Mouse (Mus musculus): ENCODE results near the gene Def6. TPM values are rescaled to one million over a fixed set of nuclear protein-coding genes. Genes with fewer than 3 reads are reported as not detected.

The Def6 gene
- total and polyA plus RNA-seq, 3 experiments = 121 to 154 TPM; not detected in 1

- H3K4me1 ChIP-seq (ENCODE audit: control insufficient read depth in 1 of 2, insufficient read depth in 2 of 2, low read length in 2 of 2) = peaks cover 3 to 17% of the 10 kb centered on the region in 2 experiments; a peak in 3 of 4 replicates
Measured at GRCm38 (mm10) chr17:28253216-28253615, 45.6 kb downstream of the Def6 start.

GRCm38 (mm10) chr17:28254804-28255203, 47.2 kb downstream of the Def6 start:
- H3K27me3 ChIP-seq (ENCODE audit: control insufficient read depth in 1 of 2, insufficient read depth in 2 of 2, low read length in 2 of 2) = no peaks in the 10 kb centered on the region
- no peak overlapping the region for H3K9ac ChIP-seq (ENCODE audit: control insufficient read depth, low read depth, low read length, poor library complexity, severe bottlenecking)
- peaks cover 3 to 17% of the 10 kb centered on the region in 2 experiments; a peak in 3 of 4 replicates for H3K4me1 ChIP-seq (ENCODE audit: control insufficient read depth in 1 of 2, insufficient read depth in 2 of 2, low read length in 2 of 2)
- H3K36me3 ChIP-seq (ENCODE audit: control insufficient read depth in 1 of 2, insufficient read depth in 2 of 2, low read length in 2 of 2) = peaks cover 0 to 12% of the 10 kb centered on the region in 2 experiments; a peak in 3 of 4 replicates
- H3K9me3 ChIP-seq (replicated peaks; ENCODE audit: insufficient read depth, low read length) = no peaks in the 10 kb centered on the region
- no peak overlapping the region for H3K4me3 ChIP-seq (ENCODE audit: control insufficient read depth in 1 of 2, insufficient read depth in 1 of 2, low read depth in 2 of 2, low read length in 2 of 2)
- no peak overlapping the region for H3K27ac ChIP-seq (ENCODE audit: control insufficient read depth, low read depth, low read length)
- DNase-seq (ENCODE audit: low read depth, low spot score) = peak; percentile 31
- TF ChIP-seq ZMIZ1 (IDR thresholded peaks at IDR 0.05; ENCODE audit: low read depth, low read length) = no peak
- TF ChIP-seq GATA1 (IDR thresholded peaks at IDR 0.05; ENCODE audit: low read depth, low read length) = peak; percentile 42; the same call in 1 of the 2 replicates
- H3K79me2 ChIP-seq (ENCODE audit: control insufficient read depth, insufficient read depth, low read length, poor library complexity) = no peaks in the 10 kb centered on the region

More at GRCm38 (mm10) chr17:28253216-28253615, 45.6 kb downstream of the Def6 start:
- Histone ChIP-seq H3K27ac (ENCODE audit: control insufficient read depth, low read depth, low read length) (no peak overlapping the region), H3K36me3 (ENCODE audit: control insufficient read depth in 1 of 2, insufficient read depth in 2 of 2, low read length in 2 of 2) (peaks cover 0 to 12% of the 10 kb centered on the region in 2 experiments; a peak in 3 of 4 replicates), H3K9me3 (replicated peaks; ENCODE audit: insufficient read depth, low read length) (no peaks in the 10 kb centered on the region), H3K4me3 (ENCODE audit: control insufficient read depth in 1 of 2, insufficient read depth in 1 of 2, low read depth in 2 of 2, low read length in 2 of 2) (no peak overlapping the region), H3K79me2 (ENCODE audit: control insufficient read depth, insufficient read depth, low read length, poor library complexity) (no peaks in the 10 kb centered on the region), H3K27me3 (ENCODE audit: control insufficient read depth in 1 of 2, insufficient read depth in 2 of 2, low read length in 2 of 2) (no peaks in the 10 kb centered on the region), H3K9ac (ENCODE audit: control insufficient read depth, low read depth, low read length, poor library complexity, severe bottlenecking) (no peak overlapping the region)
- DNase-seq (ENCODE audit: low read depth, low spot score) = no peak
- no peak for TF ChIP-seq MEF2A (IDR thresholded peaks at IDR 0.05; ENCODE audit: extremely low read depth, insufficient replicate concordance, low read depth, low read length, poor library complexity, severe bottlenecking)
- no peak for TF ChIP-seq POLR2AphosphoS2 (IDR thresholded peaks at IDR 0.05; ENCODE audit: low read length)
- no peak for TF ChIP-seq RCOR1 (IDR thresholded peaks at IDR 0.05; ENCODE audit: low read depth, low read length)
- no peak for TF ChIP-seq POLR2AphosphoS5 (IDR thresholded peaks at IDR 0.05; ENCODE audit: borderline replicate concordance, low read depth, low read length)
- TF ChIP-seq GABPA (IDR thresholded peaks at IDR 0.05; ENCODE audit: low read depth, low read length) = no peak
- no peak for TF ChIP-seq MYC (IDR thresholded peaks at IDR 0.05; ENCODE audit: low read depth, low read length)
- TF ChIP-seq ZNF384 (IDR thresholded peaks at IDR 0.05; ENCODE audit: low read depth, low read length) = no peak
- no peak for TF ChIP-seq CHD1 (IDR thresholded peaks at IDR 0.05; ENCODE audit: low read depth, low read length)
- TF ChIP-seq EP300 (IDR thresholded peaks at IDR 0.05; ENCODE audit: low read depth in 1 of 2, low read length in 2 of 2) = no peak
- TF ChIP-seq E2F4 (IDR thresholded peaks at IDR 0.05; ENCODE audit: borderline replicate concordance, low read depth, low read length) = no peak
- no peak for TF ChIP-seq CHD2 (IDR thresholded peaks at IDR 0.05; ENCODE audit: low read length)
- TF ChIP-seq MYB (IDR thresholded peaks at IDR 0.05; ENCODE audit: low read depth, low read length) = no peak
- TF ChIP-seq SMC3 (IDR thresholded peaks at IDR 0.05; ENCODE audit: low read depth, low read length) = no peak
- TF ChIP-seq CTCF (IDR thresholded peaks at IDR 0.05 in 2 of 3, conservative IDR thresholded peaks at IDR 0.05 in 1 of 3; ENCODE audit: control insufficient read depth in 1 of 3, insufficient read depth in 1 of 3, low read depth in 2 of 3, low read length in 3 of 3, poor library complexity in 1 of 3, severe bottlenecking in 1 of 3) = no peak
- no peak for TF ChIP-seq ZMIZ1 (IDR thresholded peaks at IDR 0.05; ENCODE audit: low read depth, low read length)
